8 mouse cellular contexts compared by ENCODE assay signal in genomic region chr5:100919069-100919468, GRCm38 (mm10).
DNase-seq lines count a peak whose midpoint lies in the region; ATAC-seq and TF ChIP-seq lines count a peak whose summit lies in the region.

No protein-coding gene starts in this region.

- no peak for ATAC-seq in forebrain, embryonic 14.5 days
- no peak for ATAC-seq in forebrain, embryonic 12.5 days (ENCODE audit: low FRiP score)

- no peak overlapping the region for H3K9ac ChIP-seq in forebrain, embryonic 14.5 days (ENCODE audit: low read length)
- no peak overlapping the region for H3K9ac ChIP-seq in forebrain, embryonic 12.5 days

- no peak overlapping the region for H3K4me2 ChIP-seq in forebrain, embryonic 14.5 days (ENCODE audit: low read length)
- no peak overlapping the region for H3K4me2 ChIP-seq in forebrain, embryonic 12.5 days

- no peaks in the 10 kb centered on the region for H3K36me3 ChIP-seq in forebrain, embryonic 14.5 days (ENCODE audit: control insufficient read depth, insufficient read depth, low read length)
- H3K36me3 ChIP-seq in forebrain, embryonic 12.5 days (replicated peaks): no peaks in the 10 kb centered on the region

- DNase-seq in forebrain, embryonic 14.5 days (ENCODE audit: low spot score): peak; percentile 87
- peak; percentile 47 to 82 for DNase-seq in right cerebral cortex, adult 2 months (ENCODE audit: low spot score in 2 of 2)
- no peak for DNase-seq in right cerebral cortex, postnatal 36 days (ENCODE audit: low spot score in 2 of 2)
- DNase-seq in cerebellum, postnatal 10 days: peak; percentile 72 to 80
- DNase-seq in heart, postnatal 36 days: peak; percentile 37 to 43
- peak; percentile 10 for DNase-seq in lung, adult 2 months
- DNase-seq in thymus, postnatal 0 days (ENCODE audit: low spot score): peak; percentile 61

- no peaks in the 10 kb centered on the region for H3K4me1 ChIP-seq in forebrain, embryonic 14.5 days (ENCODE audit: control insufficient read depth, insufficient read depth, low read length)
- no peaks in the 10 kb centered on the region for H3K4me1 ChIP-seq in forebrain, embryonic 12.5 days
- H3K4me1 ChIP-seq in lung, adult 2 months (ENCODE audit: control insufficient read depth, insufficient read depth, low read length): no peaks in the 10 kb centered on the region

- TF ChIP-seq POLR2A in lung, adult 2 months (IDR thresholded peaks at IDR 0.05; ENCODE audit: borderline replicate concordance, extremely low read depth, low read depth, low read length): no peak

- no peak overlapping the region for H3K27ac ChIP-seq in forebrain, embryonic 14.5 days (ENCODE audit: low read depth, low read length)
- H3K27ac ChIP-seq in forebrain, embryonic 12.5 days: no peak overlapping the region

- H3K4me3 ChIP-seq in forebrain, embryonic 14.5 days (ENCODE audit: low read depth, low read length): no peak overlapping the region
- no peak overlapping the region for H3K4me3 ChIP-seq in forebrain, embryonic 12.5 days (replicated peaks)
- no peak overlapping the region for H3K4me3 ChIP-seq in lung, adult 2 months (replicated peaks; ENCODE audit: extremely low read depth, low read depth, low read length)

- no peaks in the 10 kb centered on the region for H3K9me3 ChIP-seq in forebrain, embryonic 14.5 days (replicated peaks; ENCODE audit: control insufficient read depth, low read length)
- no peaks in the 10 kb centered on the region for H3K9me3 ChIP-seq in forebrain, embryonic 12.5 days

- WGBS in forebrain, embryonic 14.5 days: 20% methylated on average over 9 of the region's 9 CpGs
- 18% methylated on average over 9 of the region's 9 CpGs for WGBS in forebrain, embryonic 12.5 days
- 10% methylated on average over 9 of the region's 9 CpGs for WGBS in lung, adult 2 months

- intact Hi-C loops in heart, postnatal 36 days (cut with DNase I): loop anchor here (2.0 to 10.0 kb wide), 2 partner anchors 374 to 750 kb away; no protein-coding TSS in a partner anchor

- TF ChIP-seq CTCF in lung, adult 2 months (IDR thresholded peaks at IDR 0.05; ENCODE audit: insufficient read depth, low read length): peak; percentile 23; the same call in 1 of the 2 replicates

- H3K27me3 ChIP-seq in forebrain, embryonic 14.5 days (replicated peaks; ENCODE audit: control insufficient read depth, insufficient read depth, low read length): no peaks in the 10 kb centered on the region
- H3K27me3 ChIP-seq in forebrain, embryonic 12.5 days: peaks cover 38% of the 10 kb centered on the region

Comparison
In these comparisons a context has a peak if more than half of its experiments do, and no peak if none do; other contexts are left out.
1. DNase-seq: peak in forebrain, embryonic 14.5 days (single experiment), right cerebral cortex, adult 2 months (2 of 2), cerebellum, postnatal 10 days (2 of 2), heart, postnatal 36 days (2 of 2), lung, adult 2 months (single experiment) and thymus, postnatal 0 days (single experiment); none in right cerebral cortex, postnatal 36 days (0 of 2).